Mouse (Mus musculus): ENCODE results near the gene Col18a1.

Col18a1 gene

DNA sequence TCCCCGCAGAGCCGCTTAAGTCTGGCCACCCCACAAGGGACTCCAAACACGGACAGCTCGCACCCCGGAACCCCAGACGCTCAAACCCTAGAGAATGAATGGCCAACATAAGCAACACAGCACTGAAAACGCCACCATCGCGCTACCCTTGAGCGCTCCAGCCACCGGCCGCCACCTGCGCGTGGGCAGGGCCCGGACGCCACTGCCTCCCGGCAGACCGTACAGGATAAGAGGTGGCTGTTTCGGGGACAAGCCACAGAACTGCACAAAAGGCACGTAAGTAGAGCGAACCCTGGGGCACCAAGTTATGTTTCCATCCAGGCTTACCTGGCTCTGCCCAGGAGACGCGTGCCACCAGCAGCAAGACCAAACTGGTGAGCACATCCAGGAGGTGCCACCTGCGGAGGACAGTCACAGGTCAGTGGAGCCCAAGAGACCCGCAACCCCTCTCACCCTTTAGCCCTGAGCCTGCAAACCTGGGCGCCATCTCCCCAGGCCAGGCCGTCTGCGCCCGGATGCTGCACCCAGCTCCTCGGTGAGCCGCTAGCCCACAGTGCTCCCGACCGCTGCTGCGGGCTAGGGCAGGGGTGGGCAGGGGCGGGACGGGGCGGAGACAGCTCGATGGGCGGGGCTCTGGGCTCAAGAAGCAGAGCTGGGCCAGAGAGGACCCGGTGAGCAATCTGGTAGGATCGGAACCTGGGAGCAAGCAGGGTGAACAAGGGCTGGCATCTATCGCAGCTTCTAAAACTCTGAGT lies at the start of gene Col18a1:
TSS of gene Col18a1 (minus strand) at position 586 of the 755 bp plus-strand sequence.
- peak; percentile 85 for DNase-seq (ENCODE audit: low read depth, low spot score)

DNA sequence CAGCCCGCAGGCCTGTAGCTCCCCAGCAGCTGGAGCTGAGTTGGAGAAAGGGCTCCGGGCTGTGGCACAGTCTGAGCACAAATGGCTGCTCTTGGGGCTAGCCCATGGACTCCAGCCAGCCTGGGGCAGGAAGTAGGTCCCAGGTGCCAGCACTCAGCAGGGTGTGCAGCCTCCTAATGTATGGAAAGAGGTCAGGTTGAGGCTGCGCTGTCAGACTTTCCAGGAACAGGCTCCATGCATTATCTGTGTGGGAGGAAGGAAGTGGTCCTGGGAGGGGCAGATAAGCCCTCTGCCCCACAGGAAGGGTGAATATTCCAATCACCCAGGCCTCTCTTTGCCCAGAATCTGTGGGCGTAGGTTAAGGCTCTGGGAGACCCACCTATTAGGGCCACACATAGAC lies 49.3 kb upstream of the Col18a1 start:
- peak; percentile 51 for DNase-seq (ENCODE audit: low read depth, low spot score)

- DNase-seq (ENCODE audit: low read depth, low spot score): no peak
Observed at GRCm38 (mm10) chr10:77214586-77214985, 48.2 kb upstream of the Col18a1 start.

DNA sequence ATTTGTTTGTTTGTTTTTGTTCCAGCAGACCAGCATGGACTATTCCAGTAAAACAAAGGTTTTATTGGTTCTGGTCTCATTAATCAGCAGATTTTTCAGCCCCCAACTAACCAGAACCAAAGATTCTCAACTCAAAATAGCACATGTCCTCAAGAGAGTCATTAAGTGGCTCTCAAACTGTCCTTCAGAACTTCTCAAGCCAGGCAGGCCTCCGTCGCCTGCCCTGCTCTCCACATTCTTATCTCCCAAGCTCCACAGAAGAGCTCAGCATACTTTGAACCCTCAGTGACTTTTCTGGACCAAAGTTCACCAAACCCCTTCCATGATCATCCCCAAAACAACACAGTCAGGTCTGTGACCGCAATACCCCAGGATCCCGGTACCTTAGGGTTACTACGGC lies 47.1 kb upstream of the Col18a1 start:
- DNase-seq (ENCODE audit: low read depth, low spot score): no peak

- DNase-seq (ENCODE audit: low read depth, low spot score): peak; percentile 55
Observed at GRCm38 (mm10) chr10:77212354-77213120, 46.2 kb upstream of the Col18a1 start.

- DNase-seq (ENCODE audit: low read depth, low spot score): no peak
Observed at GRCm38 (mm10) chr10:77211116-77211570, 44.8 kb upstream of the Col18a1 start.

DNA sequence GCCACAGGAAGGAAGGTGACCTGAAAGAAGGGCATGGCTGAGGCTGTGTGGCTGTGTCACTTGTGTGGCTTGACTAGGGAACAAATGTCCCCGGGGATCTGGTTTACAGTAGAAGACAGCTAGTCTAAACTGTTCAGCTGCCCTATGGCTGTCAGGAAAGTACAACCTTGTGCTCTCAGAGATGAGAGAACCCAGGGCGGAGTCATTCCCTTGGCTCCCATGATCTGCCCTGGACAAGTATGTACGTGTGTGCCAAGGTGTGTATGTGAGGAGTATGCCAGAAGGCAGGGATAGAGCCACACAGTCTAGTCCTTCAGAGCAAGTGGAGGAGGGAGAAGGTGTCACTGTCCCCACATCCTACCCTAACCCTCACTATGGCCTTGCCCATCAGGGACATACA lies 44.3 kb upstream of the Col18a1 start:
- DNase-seq (ENCODE audit: low read depth, low spot score): no peak

GRCm38 (mm10) chr10:77209261-77209660 lies 42.9 kb upstream of the Col18a1 start:
- DNase-seq (ENCODE audit: low read depth, low spot score): no peak

- DNase-seq (ENCODE audit: low read depth, low spot score): peak; percentile 61
Observed at GRCm38 (mm10) chr10:77206565-77207079, 40.3 kb upstream of the Col18a1 start.

DNA sequence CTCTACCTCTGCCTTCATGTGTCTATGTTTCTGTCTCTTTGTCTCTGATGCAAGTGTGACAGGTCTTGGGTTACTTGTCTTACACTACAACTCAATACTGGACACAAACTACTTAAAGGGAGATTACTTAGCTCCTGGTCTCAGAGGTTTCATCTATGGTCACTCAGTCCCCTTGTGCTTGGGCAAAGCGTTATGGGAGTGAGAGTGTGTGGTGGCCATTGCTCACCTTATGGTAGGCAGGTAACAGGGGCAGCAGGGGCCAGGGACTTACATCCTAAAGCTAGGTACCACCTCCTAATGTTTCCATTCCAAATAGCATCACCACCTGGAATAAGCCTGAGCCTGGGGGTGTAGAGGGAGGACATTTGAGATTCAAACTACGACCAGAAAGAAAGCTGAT lies 39.8 kb upstream of the Col18a1 start:
- no peak for DNase-seq (ENCODE audit: low read depth, low spot score)

DNA sequence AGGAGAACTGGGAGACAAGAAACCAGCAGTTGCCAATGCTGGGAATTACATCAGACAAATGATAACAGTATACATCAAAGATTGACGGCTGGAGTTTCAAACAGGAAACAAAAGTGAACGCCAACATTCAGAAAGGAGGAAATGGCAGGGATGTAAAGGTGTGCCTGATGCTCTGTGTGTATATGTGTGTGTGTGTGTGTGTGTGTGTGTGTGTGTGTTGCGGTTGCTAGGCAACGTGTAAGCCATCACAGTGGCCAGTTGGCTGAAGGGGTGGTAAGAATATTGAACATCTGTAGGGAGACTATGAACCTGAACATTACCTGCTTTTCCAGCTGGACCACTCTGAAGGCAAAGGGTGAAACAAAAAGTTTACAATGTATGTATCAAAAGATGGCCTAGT lies 37.6 kb upstream of the Col18a1 start:
- DNase-seq (ENCODE audit: low read depth, low spot score): no peak

- DNase-seq (ENCODE audit: low read depth, low spot score): peak; percentile 95
Observed at GRCm38 (mm10) chr10:77201919-77202318, 35.6 kb upstream of the Col18a1 start.

DNA sequence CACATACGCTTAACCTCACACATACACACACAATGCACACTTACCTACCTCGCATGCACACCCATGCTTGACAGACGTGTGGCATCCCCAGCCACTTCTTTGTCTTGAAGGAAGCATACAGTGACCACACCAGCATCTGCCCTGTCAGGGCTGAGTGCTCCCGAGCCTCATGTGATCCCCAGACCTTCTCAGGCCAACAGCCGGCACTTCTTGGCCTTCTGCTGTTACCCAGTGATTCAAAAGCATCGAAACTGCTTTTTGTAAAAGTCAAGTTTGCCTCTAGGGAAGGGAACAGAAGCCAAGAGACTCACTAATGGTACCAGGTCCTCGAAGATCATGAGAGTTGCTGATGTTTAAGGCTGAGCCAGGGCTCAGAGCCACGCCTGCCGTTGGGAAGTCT lies 33.9 kb upstream of the Col18a1 start:
- no peak for DNase-seq (ENCODE audit: low read depth, low spot score)

- DNase-seq (ENCODE audit: low read depth, low spot score): peak; percentile 93
Observed at GRCm38 (mm10) chr10:77199229-77199628, 32.9 kb upstream of the Col18a1 start.

DNA sequence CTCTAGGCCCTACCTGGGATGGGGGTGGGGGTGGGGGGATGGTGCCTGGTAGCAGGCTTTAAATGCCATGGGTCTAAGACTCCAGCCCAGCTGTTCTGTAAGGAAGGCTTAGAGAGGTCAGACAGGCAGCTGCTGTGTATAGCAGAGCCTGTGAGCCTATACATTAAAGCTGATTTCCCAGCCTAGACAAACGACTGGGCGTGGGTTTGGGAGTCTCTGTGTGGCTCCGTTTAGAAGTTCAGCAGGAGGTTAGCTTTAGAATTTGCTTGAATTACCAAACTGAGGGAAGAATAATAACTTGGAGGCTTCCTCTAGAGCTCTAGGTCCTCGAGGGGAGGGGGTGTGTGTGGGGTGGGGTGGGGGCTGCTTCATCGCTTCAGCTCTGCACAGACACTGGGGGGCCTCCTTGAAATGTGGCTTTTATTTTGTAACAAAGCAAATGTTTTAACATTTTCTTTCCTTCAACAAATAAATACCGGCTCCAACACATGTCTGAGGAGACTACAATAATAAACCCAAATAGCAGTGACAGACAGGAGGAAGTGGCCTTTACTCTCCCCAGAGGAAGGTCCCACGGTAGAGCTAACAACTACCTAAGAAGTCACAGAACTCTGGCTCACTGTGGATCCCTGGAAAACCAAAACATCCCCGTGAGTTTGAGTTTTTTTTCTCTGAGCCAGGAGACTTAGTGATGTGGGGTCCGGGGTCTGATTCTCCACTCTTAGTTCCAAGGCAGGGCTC lies 31.3 kb upstream of the Col18a1 start:
- DNase-seq (ENCODE audit: low read depth, low spot score): peak; percentile 97

GRCm38 (mm10) chr10:77196676-77197075 lies 30.3 kb upstream of the Col18a1 start:
- DNase-seq (ENCODE audit: low read depth, low spot score): peak; percentile 82

DNA sequence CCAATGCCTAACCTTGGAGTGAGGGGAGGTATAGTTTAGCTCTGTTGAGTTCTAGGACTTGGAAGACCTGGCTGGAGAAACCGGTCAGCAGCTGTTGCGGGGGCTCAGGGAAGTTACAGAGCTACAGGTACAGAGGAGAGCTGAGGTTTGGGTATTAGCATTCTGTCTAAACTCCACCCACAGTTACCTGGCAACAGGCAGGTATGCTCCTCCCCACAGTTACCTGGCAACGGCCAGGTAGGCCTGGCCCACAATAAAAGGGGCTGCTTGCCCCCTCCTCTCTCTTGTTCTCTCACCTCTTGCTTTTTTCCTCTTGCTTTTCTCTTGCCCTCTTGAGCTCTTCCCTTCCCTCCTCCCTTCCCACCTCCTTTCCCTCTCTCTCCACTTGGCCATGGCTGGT lies 29.8 kb upstream of the Col18a1 start:
- peak; percentile 81 for DNase-seq (ENCODE audit: low read depth, low spot score)

DNA sequence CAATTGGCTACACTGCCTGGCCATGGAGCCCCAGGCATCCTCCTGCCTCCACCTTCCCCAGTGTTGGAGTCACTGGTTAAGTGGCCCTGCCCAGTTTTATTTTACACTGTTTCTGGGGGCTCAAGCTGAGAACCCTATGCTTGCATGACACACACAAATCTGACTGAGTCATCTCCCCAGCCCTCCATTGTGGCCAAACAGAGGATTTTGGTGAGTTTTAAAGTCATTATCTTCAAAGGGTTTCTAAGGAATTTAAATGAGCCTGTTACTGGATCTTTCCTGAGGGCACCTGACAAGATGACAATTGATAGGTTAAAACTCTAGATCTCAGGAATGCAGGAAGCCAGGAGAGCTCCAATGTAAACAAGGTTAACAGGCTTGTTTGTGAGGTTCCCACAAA lies 27.1 kb upstream of the Col18a1 start:
- peak; percentile 93 for DNase-seq (ENCODE audit: low read depth, low spot score)

DNA sequence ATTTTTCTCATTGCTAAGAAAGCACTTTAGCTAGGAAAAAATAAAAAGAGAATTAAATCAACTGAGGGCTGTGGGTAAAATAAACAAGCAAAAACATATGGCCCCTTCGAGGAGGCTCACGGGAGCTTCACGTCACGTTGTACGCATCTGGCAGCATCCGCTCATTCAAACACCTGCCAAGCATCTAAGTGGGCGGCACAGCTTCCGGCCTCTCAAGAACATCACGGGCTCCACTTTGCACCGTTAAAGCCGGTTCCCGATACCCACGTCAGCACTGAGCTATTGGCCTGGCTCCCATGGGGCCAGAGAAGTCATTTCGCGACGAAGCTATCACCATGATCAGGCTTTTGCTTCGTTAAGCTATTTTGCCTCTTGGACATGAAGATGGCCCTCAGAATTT lies 26.4 kb upstream of the Col18a1 start:
- DNase-seq (ENCODE audit: low read depth, low spot score): peak; percentile 80

- DNase-seq (ENCODE audit: low read depth, low spot score): peak; percentile 98
Observed at GRCm38 (mm10) chr10:77190967-77191915, 24.9 kb upstream of the Col18a1 start.

- DNase-seq (ENCODE audit: low read depth, low spot score): no peak
Observed at GRCm38 (mm10) chr10:77187427-77187826, 21.1 kb upstream of the Col18a1 start.

All from R1 (cell line).